Mouse (Mus musculus) embryonic facial prominence, embryonic 11.5 days (tissue): ENCODE data around the gene Msi2. TPM values are rescaled to one million over a fixed set of nuclear protein-coding genes. Genes with fewer than 3 reads are reported as not detected.

Source experiments
- ATAC-seq: fragments of 200-750 bp; cut with Nextera tagmentation; replicated peaks from 2 replicates; pipeline ENCODE4 v1.8.0; 2017; ENCODE audit warnings: low read depth; ENCODE audit not compliant: insufficient number of reproducible peaks, low FRiP score, low TSS enrichment
- DNase-seq: peaks from one replicate; pipeline ENCODE4 v3.0.0-alpha.2; 2015; ENCODE audit warnings: low spot score
- H3K27ac ChIP-seq: fragments of 300-500 bp; sonication (generic); replicated peaks from 2 replicates; pipeline ENCODE4 v1.5.1; 2014; ENCODE audit warnings: mild to moderate bottlenecking, low read depth, low read length, control low read depth
- H3K27me3 ChIP-seq: fragments of 300-500 bp; sonication (generic); 2 replicates; pipeline ENCODE4 v1.6.1; 2014; ENCODE audit warnings: mild to moderate bottlenecking, low read length, moderate library complexity, mixed read lengths; ENCODE audit not compliant: control insufficient read depth, insufficient read depth
- H3K36me3 ChIP-seq: fragments of 300-500 bp; sonication (generic); replicated peaks from 2 replicates; pipeline ENCODE4 v1.6.1; 2014; ENCODE audit warnings: low read depth, mild to moderate bottlenecking, low read length, moderate library complexity, mixed read lengths; ENCODE audit not compliant: control insufficient read depth, insufficient read depth
- H3K4me1 ChIP-seq: fragments of 300-500 bp; sonication (generic); 2 replicates; pipeline ENCODE4 v1.6.1; 2014; ENCODE audit warnings: low read length, mixed read lengths; ENCODE audit not compliant: control insufficient read depth, insufficient read depth
- H3K4me2 ChIP-seq: fragments of 300-500 bp; sonication (generic); 2 replicates; pipeline ENCODE4 v1.6.1; 2014; ENCODE audit warnings: low read depth, mild to moderate bottlenecking, control low read depth, low read length, moderate library complexity
- H3K4me3 ChIP-seq: fragments of 300-500 bp; sonication (generic); 2 replicates; pipeline ENCODE4 v1.5.1; 2014; ENCODE audit warnings: low read depth, low read length, control low read depth
- H3K9ac ChIP-seq: fragments of 300-500 bp; sonication (generic); replicated peaks from 2 replicates; pipeline ENCODE4 v1.6.1; 2014; ENCODE audit warnings: mild to moderate bottlenecking, control low read depth, low read length
- H3K9me3 ChIP-seq: fragments of 300-500 bp; sonication (generic); replicated peaks from 2 replicates; pipeline ENCODE4 v1.6.1; 2016; ENCODE audit warnings: mild to moderate bottlenecking, low read length, inconsistent platforms, mixed read lengths; ENCODE audit not compliant: control insufficient read depth
- WGBS: fragments of 180-500 bp; shearing (Covaris S2); extraction: QIAGEN DNeasy Blood & Tissue Kit; methylation state at CpG from one replicate; pipeline ENCODE4 v1.1.7; 2014; 5-methylcytosine and 5-hydroxymethylcytosine counted together
- polyA plus RNA-seq: library from polyadenylated mRNA; unstranded; fragments of >200 nt; fragmentation: Nextera tagmentation; extraction: Ambion mirVana; gene quantifications from 2 replicates; pipeline ENCODE4 v1.2.1, GENCODE M21; 2014

Msi2 gene
- polyA plus RNA-seq, 1 experiment from 2014 or later, result 13.4 TPM

DNA sequence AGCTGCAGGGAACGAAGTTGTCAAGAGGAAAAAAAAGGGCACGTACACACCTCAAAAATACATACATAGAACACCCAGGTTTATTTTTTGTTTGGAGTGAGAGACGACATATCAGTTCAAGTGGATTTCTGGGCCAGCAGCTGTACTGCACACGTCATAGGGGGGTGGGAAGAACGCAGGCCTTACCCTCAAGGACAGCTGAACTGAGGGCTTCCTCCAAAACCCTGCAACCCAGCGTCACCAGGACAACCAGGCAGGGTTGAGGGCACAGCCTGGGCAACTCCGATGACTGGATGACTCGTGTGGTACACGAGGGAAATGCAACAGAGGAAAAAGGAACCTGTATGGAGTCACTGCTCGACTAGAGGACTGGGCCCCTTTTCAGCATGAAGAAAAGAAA lies 25.9 kb downstream of the Msi2 start:
- Histone ChIP-seq H3K9ac (no peak overlapping the region), H3K27me3 (no peaks in the 10 kb centered on the region), H3K27ac (no peak overlapping the region), H3K4me3 (no peak overlapping the region), H3K4me2 (no peak overlapping the region), H3K4me1 (peaks cover 30% of the 10 kb centered on the region), H3K36me3 (no peaks in the 10 kb centered on the region), H3K9me3 (no peaks in the 10 kb centered on the region)
- ATAC-seq, result 0 out of 2 replicates have a peak, but pooled peaks have one; percentile 24
- DNase-seq, result peak; percentile 49
- WGBS, result 36% methylated on average over 9 of the region's 10 CpGs

DNA sequence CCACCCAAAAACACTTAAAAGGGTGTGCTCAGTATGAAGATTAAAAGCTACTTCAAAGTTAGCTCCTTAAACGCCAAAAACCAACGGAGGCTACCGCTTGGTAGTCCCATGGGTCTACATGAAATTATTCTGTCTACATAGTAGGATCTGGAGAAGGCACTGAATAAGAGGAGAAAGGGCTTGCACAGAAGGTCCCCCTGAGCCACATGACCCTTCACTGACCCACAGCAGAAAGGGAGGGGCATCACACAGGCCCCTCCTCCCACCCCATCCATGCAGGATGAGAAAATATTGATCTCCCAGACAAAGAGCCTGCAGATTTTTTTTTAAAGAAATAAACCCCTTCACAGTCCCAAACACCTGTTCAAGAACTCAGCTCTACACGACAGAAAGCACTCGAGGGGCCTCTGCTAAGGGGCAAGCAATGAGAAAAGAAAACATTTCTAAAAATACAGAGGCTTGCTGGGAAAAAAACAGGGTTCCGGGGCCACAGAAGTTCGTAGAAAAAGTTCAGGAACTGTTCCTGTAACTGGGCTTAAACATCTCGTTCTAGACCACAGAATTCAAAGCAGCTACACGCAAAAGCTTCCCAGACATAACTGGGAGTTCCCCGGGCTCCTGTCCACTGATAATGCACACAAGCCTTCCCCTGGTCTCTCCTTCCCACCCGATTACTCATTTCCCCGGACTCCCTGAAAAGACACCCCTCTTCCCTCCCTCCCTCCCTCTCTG lies 27.6 kb downstream of the Msi2 start:
- Histone ChIP-seq H3K4me1 (peaks cover 30% of the 10 kb centered on the region), H3K27me3 (no peaks in the 10 kb centered on the region), H3K4me3 (no peak overlapping the region), H3K9ac (no peak overlapping the region; the same call in 1 of the 2 replicates), H3K27ac (peak overlapping the region; percentile 16), H3K36me3 (no peaks in the 10 kb centered on the region), H3K4me2 (0 out of 2 replicates have a peak overlapping the region, but pooled peaks have one; percentile 3), H3K9me3 (no peaks in the 10 kb centered on the region)
- ATAC-seq, result no peak
- peak; percentile 41 for DNase-seq
- 13% methylated on average over 12 of the region's 12 CpGs for WGBS

- WGBS, result 5% methylated on average over 14 of the region's 14 CpGs
- no peak for ATAC-seq
- no peaks in the 10 kb centered on the region for H3K36me3 ChIP-seq
- no peaks in the 10 kb centered on the region for H3K27me3 ChIP-seq
- no peak overlapping the region for H3K4me3 ChIP-seq
- peaks cover 26% of the 10 kb centered on the region for H3K4me1 ChIP-seq
- H3K27ac ChIP-seq, result peak overlapping the region; percentile 16; the same call in 1 of the 2 replicates
- no peak overlapping the region for H3K4me2 ChIP-seq
- H3K9me3 ChIP-seq, result no peaks in the 10 kb centered on the region
- peak; percentile 56 for DNase-seq
- no peak overlapping the region for H3K9ac ChIP-seq
Observed at GRCm38 (mm10) chr11:88689831-88690459, 28.4 kb downstream of the Msi2 start.

DNA sequence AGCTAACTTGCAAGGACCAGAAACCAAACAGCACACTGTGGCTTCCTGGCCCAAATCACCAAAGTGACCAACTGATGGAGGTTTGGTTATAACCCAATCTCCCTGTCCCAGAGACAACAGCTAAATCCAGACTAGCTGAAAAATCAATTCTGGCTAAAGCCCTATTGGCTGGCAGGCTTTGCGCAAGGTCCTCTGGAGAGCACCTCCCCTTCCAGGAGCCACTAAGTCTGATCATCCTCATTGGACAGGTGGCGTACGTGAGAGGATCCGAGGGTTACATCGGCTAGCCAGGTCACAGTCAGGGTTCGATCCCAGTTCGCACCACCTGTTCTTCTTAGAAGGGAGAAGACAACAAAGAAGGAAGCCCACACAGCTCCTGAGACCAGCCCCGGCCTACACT lies 29.7 kb downstream of the Msi2 start:
- Histone ChIP-seq H3K36me3 (no peaks in the 10 kb centered on the region), H3K27me3 (no peaks in the 10 kb centered on the region), H3K4me2 (no peak overlapping the region), H3K4me3 (no peak overlapping the region), H3K27ac (no peak overlapping the region), H3K4me1 (peaks cover 19% of the 10 kb centered on the region), H3K9me3 (no peaks in the 10 kb centered on the region), H3K9ac (no peak overlapping the region)
- DNase-seq, result no peak
- 95% methylated on average over 8 of the region's 8 CpGs for WGBS
- no peak for ATAC-seq

- DNase-seq (no peak), ATAC-seq (no peak)
- no peak overlapping the region for H3K27ac ChIP-seq
- peaks cover 13% of the 10 kb centered on the region for H3K4me1 ChIP-seq
- no peak overlapping the region for H3K4me2 ChIP-seq
- H3K36me3 ChIP-seq, result no peaks in the 10 kb centered on the region
- H3K27me3 ChIP-seq, result no peaks in the 10 kb centered on the region
- no peak overlapping the region for H3K4me3 ChIP-seq
- no peak overlapping the region for H3K9ac ChIP-seq
- H3K9me3 ChIP-seq, result no peaks in the 10 kb centered on the region
- 87% methylated on average over 12 of the region's 12 CpGs for WGBS
Observed at GRCm38 (mm10) chr11:88687711-88688110, 30.6 kb downstream of the Msi2 start.

- H3K36me3 ChIP-seq, result no peaks in the 10 kb centered on the region
- no peak for DNase-seq
- 79% methylated on average over 5 of the region's 5 CpGs for WGBS
- H3K9me3 ChIP-seq, result no peaks in the 10 kb centered on the region
- no peak overlapping the region for H3K9ac ChIP-seq
- no peaks in the 10 kb centered on the region for H3K27me3 ChIP-seq
- H3K27ac ChIP-seq, result no peak overlapping the region
- no peak overlapping the region for H3K4me2 ChIP-seq
- peaks cover 10% of the 10 kb centered on the region; the same call in 1 of the 2 replicates for H3K4me1 ChIP-seq
- H3K4me3 ChIP-seq, result no peak overlapping the region
- no peak for ATAC-seq
Observed at GRCm38 (mm10) chr11:88687010-88687409, 31.3 kb downstream of the Msi2 start.

- Histone ChIP-seq H3K36me3 (no peaks in the 10 kb centered on the region), H3K4me3 (no peak overlapping the region), H3K27me3 (no peaks in the 10 kb centered on the region), H3K9ac (no peak overlapping the region), H3K27ac (no peak overlapping the region), H3K4me2 (no peak overlapping the region), H3K9me3 (no peaks in the 10 kb centered on the region), H3K4me1 (peaks cover 7% of the 10 kb centered on the region; the same call in 1 of the 2 replicates)
- WGBS, result 78% methylated on average over 7 of the region's 7 CpGs
- no peak for DNase-seq
- ATAC-seq, result no peak
Observed at GRCm38 (mm10) chr11:88686061-88686460, 32.3 kb downstream of the Msi2 start.
